Mouse (Mus musculus): ENCODE results near the gene Ppp1r21. TPM values are rescaled to one million over a fixed set of nuclear protein-coding genes. Genes with fewer than 3 reads are reported as not detected.

Ppp1r21 gene
- polyA plus RNA-seq, 1 experiment from 2014 or later = 19.6 TPM

DNA sequence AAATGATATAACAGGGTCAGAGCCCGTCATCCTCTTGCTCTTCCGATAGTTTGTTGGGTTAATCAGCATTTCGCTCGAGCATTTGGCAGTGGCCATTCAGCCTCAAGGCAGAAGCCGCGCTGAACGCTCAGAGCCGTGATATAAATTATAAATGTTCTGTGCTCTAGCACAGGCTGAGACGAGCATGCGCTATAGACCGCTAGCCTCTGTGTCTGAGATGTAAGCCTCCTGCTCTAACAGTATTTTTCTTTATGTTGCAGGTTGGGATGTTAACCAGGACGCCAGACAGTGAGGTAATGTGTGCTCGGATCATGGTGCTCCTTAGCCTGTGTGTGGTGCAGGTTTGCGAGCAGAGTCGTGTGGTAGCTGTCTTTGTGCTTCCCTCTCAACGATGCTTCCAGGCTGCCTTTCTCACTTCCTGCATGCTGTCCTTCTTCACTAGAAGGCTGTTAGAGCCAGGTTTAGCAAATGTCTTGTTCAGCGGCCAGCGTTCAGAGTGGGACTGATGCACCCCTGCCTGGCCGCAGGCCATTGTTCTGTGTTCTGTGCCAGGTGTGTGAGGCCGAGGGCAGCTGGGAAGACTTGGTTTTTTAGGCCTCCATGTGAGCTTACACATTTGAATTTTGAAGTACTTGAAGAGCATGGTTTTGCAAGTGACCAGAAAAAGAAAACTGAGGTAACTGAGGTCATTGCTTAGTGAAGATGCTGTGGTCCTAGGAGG is 48.8 kb downstream of the Ppp1r21 start:
- Histone ChIP-seq H3K27ac (ENCODE audit: low read length) (no peak overlapping the region), H3K4me2 (ENCODE audit: low read depth, low read length) (no peak overlapping the region), H3K36me3 (ENCODE audit: control insufficient read depth, insufficient read depth, low read length) (peaks cover 18% of the 10 kb centered on the region; the same call in 1 of the 2 replicates), H3K4me3 (replicated peaks; ENCODE audit: low read length) (no peak overlapping the region), H3K9ac (ENCODE audit: low read length) (no peak overlapping the region), H3K9me3 (replicated peaks; ENCODE audit: control insufficient read depth, low read length) (no peaks in the 10 kb centered on the region), H3K4me1 (ENCODE audit: control insufficient read depth, insufficient read depth, low read length) (peaks cover 8% of the 10 kb centered on the region; the same call in 1 of the 2 replicates), H3K27me3 (ENCODE audit: control insufficient read depth, insufficient read depth, low read length) (no peaks in the 10 kb centered on the region)
- 78% methylated on average over 20 of the region's 20 CpGs for WGBS
- no peak for ATAC-seq (ENCODE audit: insufficient read depth, low FRiP score)

DNA sequence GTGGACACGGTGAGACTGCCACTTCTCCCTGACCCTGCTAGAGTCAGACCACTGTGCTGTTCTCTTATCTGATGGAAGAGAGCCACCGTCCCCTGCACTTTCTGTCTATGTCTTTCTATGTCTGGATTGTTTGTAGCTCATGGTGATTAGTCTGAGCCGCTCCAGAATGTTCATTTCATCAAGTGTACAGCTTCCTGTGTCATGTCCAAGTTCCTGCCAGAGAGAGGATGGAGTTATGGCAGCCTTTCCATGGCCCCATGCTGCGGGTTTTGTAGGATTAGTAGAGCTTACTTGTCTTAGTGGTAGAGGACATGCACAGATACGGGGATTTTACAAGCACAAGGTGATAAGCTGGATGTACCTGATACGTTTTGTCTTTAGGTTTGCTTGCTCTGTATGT is 50.6 kb downstream of the Ppp1r21 start:
- Histone ChIP-seq H3K27ac (ENCODE audit: low read length) (no peak overlapping the region), H3K36me3 (ENCODE audit: control insufficient read depth, insufficient read depth, low read length) (peaks cover 30% of the 10 kb centered on the region), H3K27me3 (ENCODE audit: control insufficient read depth, insufficient read depth, low read length) (no peaks in the 10 kb centered on the region), H3K9me3 (replicated peaks; ENCODE audit: control insufficient read depth, low read length) (no peaks in the 10 kb centered on the region), H3K4me1 (ENCODE audit: control insufficient read depth, insufficient read depth, low read length) (peaks cover 8% of the 10 kb centered on the region; the same call in 1 of the 2 replicates), H3K9ac (ENCODE audit: low read length) (no peak overlapping the region), H3K4me2 (ENCODE audit: low read depth, low read length) (no peak overlapping the region), H3K4me3 (replicated peaks; ENCODE audit: low read length) (no peak overlapping the region)
- WGBS = 48% methylated on average over 6 of the region's 6 CpGs
- ATAC-seq (ENCODE audit: insufficient read depth, low FRiP score) = peak; percentile 48; the same call in 1 of the 2 replicates

- Histone ChIP-seq H3K27me3 (ENCODE audit: control insufficient read depth, insufficient read depth, low read length) (no peaks in the 10 kb centered on the region), H3K4me1 (ENCODE audit: control insufficient read depth, insufficient read depth, low read length) (peaks cover 8% of the 10 kb centered on the region; the same call in 1 of the 2 replicates), H3K9ac (ENCODE audit: low read length) (no peak overlapping the region), H3K27ac (ENCODE audit: low read length) (no peak overlapping the region), H3K9me3 (replicated peaks; ENCODE audit: control insufficient read depth, low read length) (no peaks in the 10 kb centered on the region), H3K36me3 (ENCODE audit: control insufficient read depth, insufficient read depth, low read length) (peaks cover 26% of the 10 kb centered on the region), H3K4me2 (ENCODE audit: low read depth, low read length) (no peak overlapping the region), H3K4me3 (replicated peaks; ENCODE audit: low read length) (no peak overlapping the region)
- ATAC-seq (ENCODE audit: insufficient read depth, low FRiP score) = no peak
- WGBS = 44% methylated on average over 6 of the region's 6 CpGs
Observed at GRCm38 (mm10) chr17:88581511-88582021, 51.6 kb downstream of the Ppp1r21 start.

- Histone ChIP-seq H3K27me3 (ENCODE audit: control insufficient read depth, insufficient read depth, low read length) (no peaks in the 10 kb centered on the region), H3K4me1 (ENCODE audit: control insufficient read depth, insufficient read depth, low read length) (peaks cover 8% of the 10 kb centered on the region; the same call in 1 of the 2 replicates), H3K9ac (ENCODE audit: low read length) (peak overlapping the region; percentile 28; the same call in 1 of the 2 replicates), H3K4me3 (replicated peaks; ENCODE audit: low read length) (no peak overlapping the region), H3K9me3 (replicated peaks; ENCODE audit: control insufficient read depth, low read length) (no peaks in the 10 kb centered on the region), H3K36me3 (ENCODE audit: control insufficient read depth, insufficient read depth, low read length) (peaks cover 18% of the 10 kb centered on the region), H3K4me2 (ENCODE audit: low read depth, low read length) (0 out of 2 replicates have a peak overlapping the region, but pooled peaks have one; percentile 25), H3K27ac (ENCODE audit: low read length) (peak overlapping the region; percentile 66)
- 72% methylated on average over 11 of the region's 11 CpGs for WGBS
- ATAC-seq (ENCODE audit: insufficient read depth, low FRiP score) = no peak
Observed at GRCm38 (mm10) chr17:88582999-88583398, 53.1 kb downstream of the Ppp1r21 start.

DNA sequence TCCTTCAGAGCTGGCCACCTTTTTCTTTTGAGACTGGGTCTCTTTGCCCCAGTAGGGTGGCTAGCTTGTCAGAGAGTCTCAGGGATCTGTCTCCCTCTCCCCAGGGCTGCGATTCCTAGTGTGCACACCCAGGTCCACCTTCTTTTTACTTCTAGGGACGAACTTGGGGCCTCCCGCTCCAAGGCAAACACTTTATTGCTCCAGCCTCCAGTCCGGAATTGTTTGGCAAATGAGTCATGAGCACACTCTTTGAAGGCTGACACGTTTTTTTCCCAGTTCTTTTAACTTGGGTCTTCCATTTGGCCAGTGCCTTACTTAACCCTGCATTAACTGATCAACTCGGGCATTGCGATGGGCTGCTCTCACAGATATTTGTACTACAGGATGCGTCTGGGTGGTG is 53.5 kb downstream of the Ppp1r21 start:
- H3K36me3 ChIP-seq (ENCODE audit: control insufficient read depth, insufficient read depth, low read length) = peaks cover 17% of the 10 kb centered on the region
- peaks cover 8% of the 10 kb centered on the region; the same call in 1 of the 2 replicates for H3K4me1 ChIP-seq (ENCODE audit: control insufficient read depth, insufficient read depth, low read length)
- H3K9me3 ChIP-seq (replicated peaks; ENCODE audit: control insufficient read depth, low read length) = no peaks in the 10 kb centered on the region
- H3K9ac ChIP-seq (ENCODE audit: low read length) = peak overlapping the region; percentile 28; the same call in 1 of the 2 replicates
- H3K27me3 ChIP-seq (ENCODE audit: control insufficient read depth, insufficient read depth, low read length) = no peaks in the 10 kb centered on the region
- WGBS = 61% methylated on average over 8 of the region's 8 CpGs
- H3K4me3 ChIP-seq (replicated peaks; ENCODE audit: low read length) = no peak overlapping the region
- 0 out of 2 replicates have a peak overlapping the region, but pooled peaks have one; percentile 25 for H3K4me2 ChIP-seq (ENCODE audit: low read depth, low read length)
- peak; percentile 77; the same call in 1 of the 2 replicates for ATAC-seq (ENCODE audit: insufficient read depth, low FRiP score)
- peak overlapping the region; percentile 66 for H3K27ac ChIP-seq (ENCODE audit: low read length)

DNA sequence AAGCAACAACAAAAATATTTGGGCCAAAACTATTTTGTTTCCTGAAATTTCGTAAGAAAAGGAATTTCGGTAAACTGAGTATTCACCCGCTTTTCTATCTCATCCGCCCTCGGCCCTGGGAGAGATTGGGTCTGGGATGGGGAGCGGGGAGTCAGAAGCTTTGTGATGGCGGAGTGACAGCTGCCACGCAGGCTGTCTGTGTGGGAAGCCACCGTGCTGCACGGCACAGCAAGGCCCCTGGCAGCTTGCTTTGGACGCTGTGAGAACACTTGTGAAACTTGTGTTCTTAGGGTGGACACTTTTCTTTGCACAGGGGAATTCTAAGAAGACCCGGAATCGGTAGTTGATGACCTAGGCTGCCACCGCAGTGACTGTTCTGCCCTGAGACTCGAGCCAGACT is 57.5 kb downstream of the Ppp1r21 start:
- no peak overlapping the region for H3K4me3 ChIP-seq (replicated peaks; ENCODE audit: low read length)
- H3K27ac ChIP-seq (ENCODE audit: low read length) = no peak overlapping the region
- no peaks in the 10 kb centered on the region for H3K9me3 ChIP-seq (replicated peaks; ENCODE audit: control insufficient read depth, low read length)
- ATAC-seq (ENCODE audit: insufficient read depth, low FRiP score) = no peak
- no peak overlapping the region for H3K9ac ChIP-seq (ENCODE audit: low read length)
- H3K27me3 ChIP-seq (ENCODE audit: control insufficient read depth, insufficient read depth, low read length) = no peaks in the 10 kb centered on the region
- 82% methylated on average over 15 of the region's 15 CpGs for WGBS
- H3K4me1 ChIP-seq (ENCODE audit: control insufficient read depth, insufficient read depth, low read length) = no peaks in the 10 kb centered on the region
- no peak overlapping the region for H3K4me2 ChIP-seq (ENCODE audit: low read depth, low read length)
- H3K36me3 ChIP-seq (ENCODE audit: control insufficient read depth, insufficient read depth, low read length) = peaks cover 17% of the 10 kb centered on the region

GRCm38 (mm10) chr17:88588228-88588627 is 58.3 kb downstream of the Ppp1r21 start:
- WGBS = 92% methylated on average over 8 of the region's 8 CpGs
- ATAC-seq (ENCODE audit: insufficient read depth, low FRiP score) = no peak

DNA sequence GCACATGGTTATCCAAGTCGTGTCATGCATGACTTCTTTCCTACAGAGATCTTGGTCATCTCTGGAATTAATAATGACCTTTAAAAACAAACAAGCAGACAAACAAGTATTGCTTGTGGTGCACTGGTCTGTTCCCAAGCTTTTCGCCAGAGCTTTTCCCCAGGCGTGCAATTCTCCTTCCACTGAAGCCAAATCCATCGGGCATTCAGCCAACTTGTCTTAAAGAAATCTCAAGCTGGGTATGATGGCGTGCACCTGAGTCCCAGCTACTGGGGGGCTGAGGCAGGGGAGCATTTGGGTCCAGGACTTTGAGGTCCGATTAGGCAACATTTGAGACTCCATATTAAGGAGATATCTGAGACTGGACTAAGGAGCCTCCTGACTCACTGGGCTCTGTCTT is 60.3 kb downstream of the Ppp1r21 start:
- peaks cover 4% of the 10 kb centered on the region; the same call in 1 of the 2 replicates for H3K36me3 ChIP-seq (ENCODE audit: control insufficient read depth, insufficient read depth, low read length)
- no peaks in the 10 kb centered on the region for H3K9me3 ChIP-seq (replicated peaks; ENCODE audit: control insufficient read depth, low read length)
- no peak overlapping the region for H3K27ac ChIP-seq (ENCODE audit: low read length)
- no peak overlapping the region for H3K4me2 ChIP-seq (ENCODE audit: low read depth, low read length)
- no peak overlapping the region for H3K4me3 ChIP-seq (replicated peaks; ENCODE audit: low read length)
- 84% methylated on average over 6 of the region's 6 CpGs for WGBS
- no peaks in the 10 kb centered on the region for H3K4me1 ChIP-seq (ENCODE audit: control insufficient read depth, insufficient read depth, low read length)
- ATAC-seq (ENCODE audit: insufficient read depth, low FRiP score) = no peak
- H3K9ac ChIP-seq (ENCODE audit: low read length) = no peak overlapping the region
- H3K27me3 ChIP-seq (ENCODE audit: control insufficient read depth, insufficient read depth, low read length) = no peaks in the 10 kb centered on the region

More at GRCm38 (mm10) chr17:88588228-88588627, 58.3 kb downstream of the Ppp1r21 start:
- Histone ChIP-seq H3K9me3 (replicated peaks; ENCODE audit: control insufficient read depth, low read length) (no peaks in the 10 kb centered on the region), H3K9ac (ENCODE audit: low read length) (no peak overlapping the region), H3K27me3 (ENCODE audit: control insufficient read depth, insufficient read depth, low read length) (no peaks in the 10 kb centered on the region), H3K4me1 (ENCODE audit: control insufficient read depth, insufficient read depth, low read length) (no peaks in the 10 kb centered on the region), H3K4me2 (ENCODE audit: low read depth, low read length) (no peak overlapping the region), H3K36me3 (ENCODE audit: control insufficient read depth, insufficient read depth, low read length) (peaks cover 17% of the 10 kb centered on the region), H3K27ac (ENCODE audit: low read length) (no peak overlapping the region), H3K4me3 (replicated peaks; ENCODE audit: low read length) (no peak overlapping the region)

DNA sequence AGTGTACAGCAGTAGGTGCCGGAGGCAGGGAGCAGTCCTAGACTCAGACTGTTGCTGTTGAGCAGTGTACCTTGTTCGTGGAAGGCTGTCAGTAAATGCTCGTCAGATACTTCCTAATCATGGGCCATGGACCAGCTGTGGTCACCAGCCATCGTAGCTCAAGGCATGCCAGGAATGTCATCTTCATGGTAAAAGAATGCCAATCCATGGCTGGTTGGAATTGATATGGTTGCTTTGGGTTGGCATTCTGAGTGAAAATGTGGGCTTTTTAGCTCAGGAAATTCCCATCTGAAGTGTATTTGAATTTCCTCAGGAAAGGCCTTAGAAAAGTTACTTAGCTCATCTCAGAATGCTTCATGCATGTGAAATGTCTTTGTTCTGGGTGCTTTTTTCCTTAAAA is 65.2 kb downstream of the Ppp1r21 start:
- H3K27ac ChIP-seq (ENCODE audit: low read length) = no peak overlapping the region
- 84% methylated on average over 4 of the region's 4 CpGs for WGBS
- no peaks in the 10 kb centered on the region for H3K27me3 ChIP-seq (ENCODE audit: control insufficient read depth, insufficient read depth, low read length)
- H3K36me3 ChIP-seq (ENCODE audit: control insufficient read depth, insufficient read depth, low read length) = no peaks in the 10 kb centered on the region
- H3K4me1 ChIP-seq (ENCODE audit: control insufficient read depth, insufficient read depth, low read length) = peaks cover 18% of the 10 kb centered on the region
- no peaks in the 10 kb centered on the region for H3K9me3 ChIP-seq (replicated peaks; ENCODE audit: control insufficient read depth, low read length)
- ATAC-seq (ENCODE audit: insufficient read depth, low FRiP score) = no peak
- no peak overlapping the region for H3K4me2 ChIP-seq (ENCODE audit: low read depth, low read length)
- H3K9ac ChIP-seq (ENCODE audit: low read length) = no peak overlapping the region
- H3K4me3 ChIP-seq (replicated peaks; ENCODE audit: low read length) = no peak overlapping the region
